In the genomic region with DNA sequence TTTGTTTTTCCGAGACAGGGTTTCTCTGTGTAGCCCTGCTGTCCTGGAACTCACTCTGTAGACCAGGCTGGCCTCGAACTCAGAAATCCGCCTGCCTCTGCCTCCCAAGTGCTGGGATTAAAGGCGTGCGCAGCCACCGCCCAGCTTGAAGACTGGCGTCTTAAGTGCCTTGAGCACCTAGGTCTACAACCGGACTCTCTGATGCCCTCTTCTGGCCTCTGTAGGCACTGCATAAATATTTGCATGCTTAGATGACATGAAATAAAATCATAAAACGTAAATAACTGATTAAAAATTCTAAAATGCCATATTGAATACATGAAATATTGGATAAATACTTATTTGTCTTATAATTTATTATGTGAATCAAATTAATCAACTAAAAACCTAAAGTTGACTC, we compare ENCODE assay signal across 8 mouse cellular contexts. TPM values are rescaled to one million over a fixed set of nuclear protein-coding genes. Genes with fewer than 3 reads are reported as not detected.
A peak's percentile ranks its signal among the peaks of the same experiment; 100 is the strongest.
DNase-seq lines count a peak whose midpoint lies in the region; ATAC-seq and TF ChIP-seq lines count a peak whose summit lies in the region.
"Not testable (repeated sequence)": the region's sequence is repeated elsewhere in the genome, so short reads cannot be mapped to it uniquely, and the experiment has no call there.

No protein-coding gene starts in this region.

- H3K27ac ChIP-seq in liver, embryonic 13.5 days; stomach, postnatal 0 days (replicated peaks): not testable (repeated sequence)

- H3K4me3 ChIP-seq in liver, embryonic 13.5 days (replicated peaks); stomach, postnatal 0 days (ENCODE audit: low read depth, low read length): not testable (repeated sequence)

- H3K4me1 ChIP-seq in liver, embryonic 13.5 days (replicated peaks); stomach, postnatal 0 days (replicated peaks; ENCODE audit: control insufficient read depth, insufficient read depth): not testable (repeated sequence)

- peaks cover 99% of the 10 kb centered on the region for H3K36me3 ChIP-seq in liver, embryonic 13.5 days
- H3K36me3 ChIP-seq in stomach, postnatal 0 days (ENCODE audit: control insufficient read depth, insufficient read depth, low read length) = peaks cover 48% of the 10 kb centered on the region

- not testable (repeated sequence) for TF ChIP-seq EP300 in stomach, postnatal 0 days (optimal IDR thresholded peaks at IDR 0.05)

- H3K4me2 ChIP-seq in liver, embryonic 13.5 days; stomach, postnatal 0 days (replicated peaks; ENCODE audit: low read depth): not testable (repeated sequence)

- not testable (repeated sequence) for H3K27me3 ChIP-seq in liver, embryonic 13.5 days; stomach, postnatal 0 days (ENCODE audit: control insufficient read depth, insufficient read depth, low read length)

- H3K9ac ChIP-seq in liver, embryonic 13.5 days; stomach, postnatal 0 days (ENCODE audit: low read length): not testable (repeated sequence)

- intact Hi-C loops in gastrocnemius, postnatal 14 days (cut with DNase I; ENCODE audit: low total_unique reads) = not testable (repeated sequence)

- TF ChIP-seq CTCF in stomach, postnatal 0 days (IDR thresholded peaks at IDR 0.05; ENCODE audit: low read depth) = peak; percentile 69

- DNase-seq in B cell, adult 2 months = peak; percentile 72 to 73
- peak; percentile 38 for DNase-seq in adrenal gland, adult 2 months
- DNase-seq in gastrocnemius, postnatal 14 days = peak; percentile 36
- peak; percentile 39 to 74 for DNase-seq in kidney, adult 8-10 months
- DNase-seq in liver, embryonic 13.5 days = peak; percentile 45
- DNase-seq in neural tube, embryonic 10.5 days (ENCODE audit: extremely low spot score, low spot score) = peak; percentile 36
- DNase-seq in stomach, postnatal 0 days (ENCODE audit: low spot score) = peak; percentile 50

- H3K9me3 ChIP-seq in liver, embryonic 13.5 days (replicated peaks); stomach, postnatal 0 days (ENCODE audit: control insufficient read depth, low read length): not testable (repeated sequence)

- peak; percentile 87 for ATAC-seq in common myeloid progenitor, adult 5-6 weeks (replicated peaks; ENCODE audit: low read depth, poor library complexity, severe bottlenecking)
- ATAC-seq in liver, embryonic 13.5 days (ENCODE audit: low read depth) = peak; percentile 54; the same call in 1 of the 2 replicates
- not testable (repeated sequence) for ATAC-seq in stomach, postnatal 0 days (ENCODE audit: low FRiP score, low TSS enrichment)

- WGBS in liver, embryonic 13.5 days (ENCODE audit: insufficient replicate concordance) = 52% methylated on average over 9 of the region's 9 CpGs
- 68% methylated on average over 9 of the region's 9 CpGs for WGBS in stomach, postnatal 0 days

RNA-seq across cellular contexts. Expression of gene Lamp1, which starts 26.7 kb away (rescaled TPM):
- total RNA-seq in adrenal gland, adult 2 months (2021) = 100 to 1,000 TPM; 476 to 520 TPM
- 336 and 366 TPM in 2 replicates for polyA plus RNA-seq in adrenal gland, adult 2 months (2012; rRNA removed)
- 149 and 164 TPM in 2 replicates for total RNA-seq in common myeloid progenitor, adult 5-6 weeks (2017)
- total RNA-seq in gastrocnemius, postnatal 14 days (2021) = 100 to 1,000 TPM; 222 to 232 TPM
- polyA plus RNA-seq in liver, embryonic 13.5 days (2015; fragmentation: Nextera tagmentation; extraction: Ambion mirVana) = 179 and 196 TPM in 2 replicates
- polyA plus RNA-seq in stomach, postnatal 0 days (2015; fragmentation: Nextera tagmentation; extraction: Ambion mirVana) = 260 and 278 TPM in 2 replicates

RNA-seq across cellular contexts. Expression of gene Cul4a, which starts 26.8 kb away (rescaled TPM):
- 100 to 1,000 TPM; 108 to 127 TPM for total RNA-seq in adrenal gland, adult 2 months (2021)
- 123 and 132 TPM in 2 replicates for polyA plus RNA-seq in adrenal gland, adult 2 months (2012; rRNA removed)
- total RNA-seq in common myeloid progenitor, adult 5-6 weeks (2017) = 118 TPM in 2 replicates
- 10 to 100 TPM; 73.3 to 76.9 TPM for total RNA-seq in gastrocnemius, postnatal 14 days (2021)
- 74.1 and 91.0 TPM in 2 replicates for polyA plus RNA-seq in liver, embryonic 13.5 days (2015; fragmentation: Nextera tagmentation; extraction: Ambion mirVana)
- 47.1 and 52.6 TPM in 2 replicates for polyA plus RNA-seq in stomach, postnatal 0 days (2015; fragmentation: Nextera tagmentation; extraction: Ambion mirVana)

RNA-seq across cellular contexts. Expression of gene Pcid2, which starts 27.0 kb away (rescaled TPM):
- total RNA-seq in adrenal gland, adult 2 months (2021) = 10 to 100 TPM; 22.1 to 23.7 TPM
- polyA plus RNA-seq in adrenal gland, adult 2 months (2012; rRNA removed) = 27.2 and 28.3 TPM in 2 replicates
- total RNA-seq in common myeloid progenitor, adult 5-6 weeks (2017) = 22.3 and 27.2 TPM in 2 replicates
- 1 to 10 TPM; 6.7 to 8.4 TPM for total RNA-seq in gastrocnemius, postnatal 14 days (2021)
- 19.8 and 22.1 TPM in 2 replicates for polyA plus RNA-seq in liver, embryonic 13.5 days (2015; fragmentation: Nextera tagmentation; extraction: Ambion mirVana)
- polyA plus RNA-seq in stomach, postnatal 0 days (2015; fragmentation: Nextera tagmentation; extraction: Ambion mirVana) = 13.9 and 15.1 TPM in 2 replicates
